Mouse (Mus musculus) intestine, postnatal 0 days (tissue): ENCODE measurements around the gene Inpp5d. TPM values are rescaled to one million over a fixed set of nuclear protein-coding genes. Genes with fewer than 3 reads are reported as not detected.

ENCODE experiments used
- ATAC-seq: fragments of 200-750 bp; cut with Nextera tagmentation; 2 replicates; pipeline ENCODE4 v1.8.0; 2017; ENCODE audit warnings: mild to moderate bottlenecking, moderate TSS enrichment, moderate library complexity
- H3K27ac ChIP-seq: fragments of 300-500 bp; sonication (generic); 2 replicates; pipeline ENCODE4 v1.5.1; 2014; ENCODE audit warnings: mild to moderate bottlenecking, low read depth, low read length, moderate library complexity
- H3K27me3 ChIP-seq: fragments of 300-500 bp; sonication (generic); replicated peaks from 2 replicates; pipeline ENCODE4 v1.6.1; 2014; ENCODE audit warnings: low read length, mixed read lengths; ENCODE audit not compliant: control insufficient read depth, insufficient read depth
- H3K36me3 ChIP-seq: fragments of 300-500 bp; sonication (generic); 2 replicates; pipeline ENCODE4 v1.6.1; 2014; ENCODE audit warnings: mild to moderate bottlenecking, moderate library complexity; ENCODE audit not compliant: control insufficient read depth, insufficient read depth
- H3K4me1 ChIP-seq: fragments of 300-500 bp; sonication (generic); replicated peaks from 2 replicates; pipeline ENCODE4 v1.6.1; 2014; ENCODE audit warnings: antibody characterized with exemption, low read length, mixed read lengths; ENCODE audit not compliant: control insufficient read depth, insufficient read depth
- H3K4me2 ChIP-seq: fragments of 300-500 bp; sonication (generic); replicated peaks from 2 replicates; pipeline ENCODE4 v1.6.1; 2014; ENCODE audit warnings: low read depth, mild to moderate bottlenecking, moderate library complexity
- H3K4me3 ChIP-seq: fragments of 300-500 bp; sonication (generic); 2 replicates; pipeline ENCODE4 v1.5.1; 2014; ENCODE audit warnings: low read depth, low read length
- H3K9ac ChIP-seq: fragments of 300-500 bp; sonication (generic); 2 replicates; pipeline ENCODE4 v1.6.1; 2014; ENCODE audit warnings: mild to moderate bottlenecking, low read depth, low read length
- H3K9me3 ChIP-seq: fragments of 300-500 bp; sonication (generic); 2 replicates; pipeline ENCODE4 v1.6.1; 2016; ENCODE audit warnings: mixed run types; ENCODE audit not compliant: control insufficient read depth
- CTCF ChIP-seq: sonication (generic); IDR thresholded peaks from 2 replicates; pipeline ENCODE4 v1.5.1; 2016; ENCODE audit warnings: low read depth, mild to moderate bottlenecking, control low read depth, antibody characterized with exemption, moderate library complexity
- WGBS: fragments of 180-500 bp; shearing (Covaris S2); extraction: QIAGEN DNeasy Blood & Tissue Kit; methylation state at CpG from one replicate; pipeline ENCODE4 v1.1.7; 2014; 5-methylcytosine and 5-hydroxymethylcytosine counted together
- polyA plus RNA-seq: library from polyadenylated mRNA; unstranded; fragments of >200 nt; fragmentation: Nextera tagmentation; extraction: Ambion mirVana; gene quantifications from 2 replicates; pipeline ENCODE4 v1.2.1, GENCODE M21; 2015

Gene Inpp5d
- polyA plus RNA-seq, 1 experiment from 2014 or later = 2.5 TPM

GRCm38 (mm10) chr1:87698010-87698409 lies 77.9 kb downstream of the Inpp5d start:
- 81% methylated on average over 6 of the region's 6 CpGs for WGBS
- TF ChIP-seq CTCF = no peak
- H3K36me3 ChIP-seq = no peaks in the 10 kb centered on the region
- H3K27ac ChIP-seq = no peak overlapping the region
- H3K4me2 ChIP-seq = no peak overlapping the region
- H3K9me3 ChIP-seq = no peaks in the 10 kb centered on the region
- no peaks in the 10 kb centered on the region for H3K27me3 ChIP-seq
- no peaks in the 10 kb centered on the region for H3K4me1 ChIP-seq
- H3K9ac ChIP-seq = no peak overlapping the region
- no peak overlapping the region for H3K4me3 ChIP-seq
- ATAC-seq = no peak

- Histone ChIP-seq H3K4me1 (no peaks in the 10 kb centered on the region), H3K9me3 (no peaks in the 10 kb centered on the region)
- no peak for ATAC-seq
Measured at GRCm38 (mm10) chr1:87699890-87700448, 79.9 kb downstream of the Inpp5d start.

GRCm38 (mm10) chr1:87704230-87704629 lies 84.1 kb downstream of the Inpp5d start:
- no peaks in the 10 kb centered on the region for H3K4me1 ChIP-seq
- no peaks in the 10 kb centered on the region for H3K27me3 ChIP-seq
- no peak for ATAC-seq
- H3K4me2 ChIP-seq = no peak overlapping the region
- H3K4me3 ChIP-seq = no peak overlapping the region
- no peaks in the 10 kb centered on the region for H3K36me3 ChIP-seq
- 77% methylated on average over 2 of the region's 2 CpGs for WGBS
- no peak overlapping the region for H3K27ac ChIP-seq
- no peak overlapping the region for H3K9ac ChIP-seq
- no peaks in the 10 kb centered on the region for H3K9me3 ChIP-seq
- TF ChIP-seq CTCF = no peak

More at GRCm38 (mm10) chr1:87699890-87700448, 79.9 kb downstream of the Inpp5d start:
- Histone ChIP-seq H3K9ac (no peak overlapping the region), H3K27me3 (no peaks in the 10 kb centered on the region), H3K36me3 (no peaks in the 10 kb centered on the region), H3K27ac (no peak overlapping the region), H3K4me3 (no peak overlapping the region), H3K4me2 (no peak overlapping the region)
- no peak for TF ChIP-seq CTCF
- 70% methylated on average over 5 of the region's 5 CpGs for WGBS

- TF ChIP-seq CTCF = no peak
- Histone ChIP-seq H3K27ac (no peak overlapping the region), H3K4me1 (no peaks in the 10 kb centered on the region), H3K4me3 (no peak overlapping the region), H3K9ac (no peak overlapping the region), H3K9me3 (no peaks in the 10 kb centered on the region), H3K4me2 (no peak overlapping the region), H3K36me3 (no peaks in the 10 kb centered on the region), H3K27me3 (no peaks in the 10 kb centered on the region)
- WGBS = 91% methylated on average over 3 of the region's 3 CpGs
- ATAC-seq = no peak
Measured at GRCm38 (mm10) chr1:87706361-87706760, 86.2 kb downstream of the Inpp5d start.

GRCm38 (mm10) chr1:87709020-87709419 lies 88.9 kb downstream of the Inpp5d start:
- Histone ChIP-seq H3K9ac (no peak overlapping the region), H3K4me1 (no peaks in the 10 kb centered on the region), H3K27me3 (no peaks in the 10 kb centered on the region), H3K36me3 (no peaks in the 10 kb centered on the region; the same call in 1 of the 2 replicates), H3K27ac (no peak overlapping the region), H3K9me3 (no peaks in the 10 kb centered on the region), H3K4me3 (no peak overlapping the region), H3K4me2 (no peak overlapping the region)
- TF ChIP-seq CTCF = no peak
- no peak for ATAC-seq
- WGBS = 75% methylated on average over 6 of the region's 6 CpGs

GRCm38 (mm10) chr1:87709661-87710270 lies 89.7 kb downstream of the Inpp5d start:
- Histone ChIP-seq H3K4me3 (no peak overlapping the region), H3K4me1 (no peaks in the 10 kb centered on the region), H3K4me2 (no peak overlapping the region), H3K27me3 (no peaks in the 10 kb centered on the region), H3K9me3 (no peaks in the 10 kb centered on the region), H3K36me3 (no peaks in the 10 kb centered on the region; the same call in 1 of the 2 replicates), H3K9ac (no peak overlapping the region), H3K27ac (no peak overlapping the region)
- ATAC-seq = no peak
- no peak for TF ChIP-seq CTCF
- WGBS = 81% methylated on average over 7 of the region's 7 CpGs
